Mouse (Mus musculus) embryonic facial prominence, embryonic 13.5 days (tissue): Measurements from ENCODE around the gene Arl1. TPM values are rescaled to one million over a fixed set of nuclear protein-coding genes. Genes with fewer than 3 reads are reported as not detected.
"Not testable (repeated sequence)": the region's sequence is repeated elsewhere in the genome, so short reads cannot be mapped to it uniquely, and the experiment has no call there.

Experiments used
- ATAC-seq: fragments of 200-750 bp; cut with Nextera tagmentation; 2 replicates; pipeline ENCODE4 v1.8.0; 2017; ENCODE audit warnings: low read depth; ENCODE audit not compliant: insufficient number of reproducible peaks, insufficient read depth, low FRiP score, low TSS enrichment
- H3K27ac ChIP-seq: fragments of 300-500 bp; sonication (generic); 2 replicates; pipeline ENCODE4 v1.5.1; 2015; ENCODE audit warnings: moderate library complexity, mild to moderate bottlenecking, inconsistent platforms
- H3K27me3 ChIP-seq: fragments of 300-500 bp; sonication (generic); 2 replicates; pipeline ENCODE4 v1.6.1; 2015; ENCODE audit warnings: mild to moderate bottlenecking, inconsistent platforms
- H3K36me3 ChIP-seq: fragments of 300-500 bp; sonication (generic); 2 replicates; pipeline ENCODE4 v1.6.1; 2015; ENCODE audit warnings: mild to moderate bottlenecking, inconsistent platforms
- H3K4me1 ChIP-seq: fragments of 300-500 bp; sonication (generic); 2 replicates; pipeline ENCODE4 v1.6.1; 2015; ENCODE audit warnings: inconsistent platforms
- H3K4me2 ChIP-seq: fragments of 300-500 bp; sonication (generic); 2 replicates; pipeline ENCODE4 v1.6.1; 2015; ENCODE audit warnings: moderate library complexity, mild to moderate bottlenecking, inconsistent platforms
- H3K4me3 ChIP-seq: fragments of 300-500 bp; sonication (generic); 2 replicates; pipeline ENCODE4 v1.5.1; 2015; ENCODE audit warnings: mild to moderate bottlenecking, inconsistent platforms
- H3K9ac ChIP-seq: fragments of 300-500 bp; sonication (generic); 2 replicates; pipeline ENCODE4 v1.6.1; 2015; ENCODE audit warnings: mild to moderate bottlenecking, inconsistent platforms
- H3K9me3 ChIP-seq: fragments of 300-500 bp; sonication (generic); 2 replicates; pipeline ENCODE4 v1.6.1; 2016; ENCODE audit warnings: inconsistent platforms
- WGBS: fragments of 180-500 bp; shearing (Covaris S2); methylation state at CpG from one replicate; pipeline ENCODE4 v1.1.7; 2015; ENCODE audit warnings: mixed read lengths; 5-methylcytosine and 5-hydroxymethylcytosine counted together
- polyA plus RNA-seq: library from polyadenylated mRNA; unstranded; fragments of >200 nt; fragmentation: Nextera tagmentation; extraction: Ambion mirVana; gene quantifications from 2 replicates; pipeline ENCODE4 v1.2.1, GENCODE M21; 2015

The Arl1 gene
- polyA plus RNA-seq, 1 experiment from 2014 or later, result 206 TPM

DNA sequence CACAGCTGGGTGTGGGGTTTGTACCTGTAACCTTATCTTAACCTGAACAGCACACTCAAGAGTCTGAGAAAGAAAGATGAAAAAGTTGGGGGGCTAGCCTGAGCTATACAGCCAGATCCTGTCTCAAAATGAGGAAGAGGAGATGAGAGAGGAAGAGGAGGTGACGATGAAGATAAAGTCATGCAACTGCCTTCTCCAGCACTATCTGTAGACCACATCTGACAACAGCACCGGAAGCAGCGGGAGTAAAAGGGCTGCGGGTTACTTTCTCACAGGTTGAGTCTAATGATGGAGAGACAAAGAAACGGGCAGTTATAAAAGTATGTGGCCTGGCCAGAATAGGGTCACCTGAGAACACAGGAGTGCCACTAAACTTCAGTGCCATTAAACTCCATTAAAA is 38.3 kb downstream of the Arl1 start:
- 91% methylated on average over 5 of the region's 5 CpGs for WGBS
- no peak overlapping the region for H3K9ac ChIP-seq
- H3K27ac ChIP-seq, result no peak overlapping the region
- H3K27me3 ChIP-seq, result no peaks in the 10 kb centered on the region
- H3K4me2 ChIP-seq, result no peak overlapping the region
- peaks cover 91% of the 10 kb centered on the region for H3K36me3 ChIP-seq
- H3K4me1 ChIP-seq, result no peaks in the 10 kb centered on the region
- H3K9me3 ChIP-seq, result no peaks in the 10 kb centered on the region
- no peak for ATAC-seq
- H3K4me3 ChIP-seq, result no peak overlapping the region

GRCm38 (mm10) chr10:88769676-88770075 is 39.0 kb downstream of the Arl1 start:
- Histone ChIP-seq H3K4me2 (no peak overlapping the region), H3K27ac (no peak overlapping the region), H3K4me1 (no peaks in the 10 kb centered on the region), H3K9ac (no peak overlapping the region), H3K4me3 (no peak overlapping the region), H3K27me3 (no peaks in the 10 kb centered on the region), H3K36me3 (peaks cover 87% of the 10 kb centered on the region), H3K9me3 (no peaks in the 10 kb centered on the region)
- ATAC-seq, result no peak
- WGBS, result 95% methylated on average over 7 of the region's 7 CpGs

DNA sequence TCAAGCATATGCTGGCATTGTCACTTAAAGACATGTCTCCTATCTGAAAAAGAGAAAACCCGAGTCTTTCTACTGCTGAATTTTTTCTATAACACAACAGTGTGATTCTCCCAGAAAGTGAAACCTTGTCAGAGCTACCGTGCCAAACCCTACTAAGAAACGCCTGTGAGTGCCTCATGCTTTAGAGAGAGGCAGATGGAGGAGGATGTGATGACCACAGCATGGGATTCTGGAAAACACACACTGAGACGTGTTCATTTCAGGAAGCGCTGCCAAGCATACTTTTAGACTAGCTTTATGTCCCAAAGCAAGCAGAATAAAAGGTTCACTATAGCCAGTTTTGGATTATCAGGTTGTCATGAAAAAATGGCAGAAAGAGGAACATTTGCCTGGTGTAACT is 42.3 kb downstream of the Arl1 start:
- not testable (repeated sequence) for ATAC-seq, H3K9ac ChIP-seq, H3K27me3 ChIP-seq, H3K9me3 ChIP-seq, H3K4me3 ChIP-seq, H3K4me1 ChIP-seq, H3K27ac ChIP-seq, H3K4me2 ChIP-seq
- peaks cover 81% of the 10 kb centered on the region for H3K36me3 ChIP-seq
- 88% methylated on average over 5 of the region's 5 CpGs for WGBS

DNA sequence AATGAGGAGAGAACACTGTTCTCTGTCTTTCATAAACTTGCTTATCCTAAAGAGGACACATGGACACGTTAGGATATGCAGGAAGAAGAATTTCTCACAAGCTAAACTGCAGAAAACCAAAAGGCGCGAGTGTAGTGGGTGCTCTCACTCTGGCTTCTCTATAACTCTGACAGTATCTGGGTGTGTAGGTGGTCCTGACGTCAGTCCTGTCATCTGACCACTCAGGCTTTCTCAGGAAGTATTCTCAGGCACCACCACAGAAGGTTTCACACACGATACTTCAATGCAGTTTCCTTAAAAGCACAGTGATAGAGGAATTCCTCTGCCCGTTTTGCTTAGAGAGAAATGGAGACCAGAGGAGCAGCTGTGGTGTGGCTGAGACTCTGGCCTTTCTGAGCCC is 45.5 kb downstream of the Arl1 start:
- peaks cover 75% of the 10 kb centered on the region for H3K36me3 ChIP-seq

GRCm38 (mm10) chr10:88780716-88781115 is 50.1 kb downstream of the Arl1 start:
- no peak for ATAC-seq
- Histone ChIP-seq H3K9ac (no peak overlapping the region), H3K4me1 (no peaks in the 10 kb centered on the region), H3K4me2 (no peak overlapping the region), H3K27me3 (no peaks in the 10 kb centered on the region), H3K27ac (no peak overlapping the region), H3K4me3 (no peak overlapping the region), H3K36me3 (peaks cover 61% of the 10 kb centered on the region), H3K9me3 (no peaks in the 10 kb centered on the region)
- WGBS, result 90% methylated on average over 4 of the region's 4 CpGs

More for the DNA sequence above, 45.5 kb downstream of the Arl1 start:
- no peaks in the 10 kb centered on the region for H3K4me1 ChIP-seq
- no peak overlapping the region for H3K27ac ChIP-seq
- no peaks in the 10 kb centered on the region for H3K9me3 ChIP-seq
- no peak overlapping the region for H3K4me3 ChIP-seq
- 83% methylated on average over 6 of the region's 6 CpGs for WGBS
- no peak overlapping the region for H3K9ac ChIP-seq
- ATAC-seq, result no peak
- no peaks in the 10 kb centered on the region for H3K27me3 ChIP-seq
- H3K4me2 ChIP-seq, result no peak overlapping the region

DNA sequence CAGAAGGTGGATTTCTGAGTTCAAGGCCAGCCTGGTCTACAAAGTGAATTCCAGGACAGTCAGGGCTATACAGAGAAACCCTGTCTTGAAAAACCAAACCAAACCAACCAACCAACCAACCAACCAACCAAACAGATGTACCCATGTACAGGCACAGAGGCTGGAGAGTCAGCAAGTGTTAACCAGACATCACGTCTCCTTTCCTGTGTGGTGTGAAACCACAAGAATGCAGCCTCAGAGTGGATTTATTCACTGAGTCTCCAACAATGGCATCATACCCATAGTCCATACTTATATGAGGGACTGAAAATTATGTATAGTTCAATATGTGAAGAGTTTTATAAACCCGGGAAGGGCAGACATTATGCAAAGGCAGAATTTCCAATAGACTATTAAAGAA is 52.5 kb downstream of the Arl1 start:
- H3K9me3 ChIP-seq, H3K27me3 ChIP-seq, H3K27ac ChIP-seq, H3K4me1 ChIP-seq, ATAC-seq, H3K9ac ChIP-seq, H3K4me2 ChIP-seq, H3K4me3 ChIP-seq: not testable (repeated sequence)
- H3K36me3 ChIP-seq, result peaks cover 59% of the 10 kb centered on the region
- 71% methylated on average over 2 of the region's 2 CpGs for WGBS

DNA sequence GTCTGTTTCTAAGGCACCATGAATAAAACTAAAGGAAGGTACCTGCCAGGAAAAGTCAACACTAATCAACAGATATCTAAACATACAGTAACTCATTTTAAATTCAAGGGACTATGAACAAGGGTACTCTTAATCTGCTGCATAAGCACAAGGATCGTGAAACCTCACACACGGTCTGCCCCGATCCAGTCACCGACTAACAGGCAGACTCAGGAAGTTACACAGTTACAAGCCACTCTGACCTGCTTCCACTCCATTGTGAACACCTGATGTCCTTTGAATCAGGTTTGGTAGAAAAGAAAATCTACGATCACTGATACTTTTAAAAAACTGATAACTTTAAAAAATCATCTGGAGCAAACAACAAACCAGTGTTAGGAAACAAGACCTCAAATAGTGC is 53.3 kb downstream of the Arl1 start:
- peaks cover 55% of the 10 kb centered on the region for H3K36me3 ChIP-seq
- ATAC-seq, result no peak

GRCm38 (mm10) chr10:88784513-88784931 is 53.9 kb downstream of the Arl1 start:
- 75% methylated on average over 5 of the region's 5 CpGs for WGBS

More for the DNA sequence above, 53.3 kb downstream of the Arl1 start:
- 93% methylated on average over 5 of the region's 5 CpGs for WGBS
- no peak overlapping the region for H3K9ac ChIP-seq
- H3K4me1 ChIP-seq, result no peaks in the 10 kb centered on the region
- no peak overlapping the region for H3K4me3 ChIP-seq
- H3K4me2 ChIP-seq, result no peak overlapping the region
- no peaks in the 10 kb centered on the region for H3K9me3 ChIP-seq
- H3K27ac ChIP-seq, result no peak overlapping the region
- no peaks in the 10 kb centered on the region for H3K27me3 ChIP-seq

GRCm38 (mm10) chr10:88793671-88794070 is 63.0 kb downstream of the Arl1 start:
- Histone ChIP-seq H3K4me2 (no peak overlapping the region), H3K4me1 (no peaks in the 10 kb centered on the region), H3K9me3 (no peaks in the 10 kb centered on the region), H3K9ac (no peak overlapping the region), H3K4me3 (no peak overlapping the region), H3K27ac (no peak overlapping the region), H3K27me3 (no peaks in the 10 kb centered on the region), H3K36me3 (peaks cover 80% of the 10 kb centered on the region)
- ATAC-seq, result no peak

More at GRCm38 (mm10) chr10:88784513-88784931, 53.9 kb downstream of the Arl1 start:
- Histone ChIP-seq H3K36me3 (peaks cover 52% of the 10 kb centered on the region), H3K27ac (no peak overlapping the region), H3K4me3 (no peak overlapping the region), H3K4me2 (no peak overlapping the region), H3K27me3 (no peaks in the 10 kb centered on the region), H3K4me1 (no peaks in the 10 kb centered on the region), H3K9me3 (no peaks in the 10 kb centered on the region), H3K9ac (no peak overlapping the region)
- ATAC-seq, result no peak

Other genes with a start within 250 kb of the Arl1 start
- gene Chpt1, start 226.8 kb upstream of the Arl1 start, polyA plus RNA-seq, result 14.0 and 23.6 TPM in 2 replicates
- 4.5 and 4.8 TPM in 2 replicates for gene Mybpc1, start 125.7 kb upstream of the Arl1 start, polyA plus RNA-seq
- 0.18 TPM in 1 of 2 replicates, not detected in the other for gene Spic, start 45.8 kb upstream of the Arl1 start, polyA plus RNA-seq
- gene Utp20, start 95.9 kb downstream of the Arl1 start, polyA plus RNA-seq, result 20.4 and 21.0 TPM in 2 replicates
- gene Slc5a8, start 155.1 kb downstream of the Arl1 start, polyA plus RNA-seq, result 0.22 and 0.23 TPM in 2 replicates